Mouse (Mus musculus) common myeloid progenitor, adult 5-6 weeks (primary cell): Measurements from ENCODE around the gene Vmn1r66. TPM values are rescaled to one million over a fixed set of nuclear protein-coding genes. Genes with fewer than 3 reads are reported as not detected.
"Not testable (repeated sequence)": the region's sequence is repeated elsewhere in the genome, so short reads cannot be mapped to it uniquely, and the experiment has no call there.

Experiments used
- ATAC-seq: replicated peaks from 2 replicates; pipeline ENCODE4 v1.8.0; 2016; ENCODE audit warnings: low read depth, mild to moderate bottlenecking, moderate TSS enrichment, inconsistent platforms; ENCODE audit not compliant: poor library complexity, severe bottlenecking
- total RNA-seq: library from RNA; stranded (forward); fragments of 200-1000, 187-1606 nt; gene quantifications from 2 replicates; pipeline ENCODE4 v1.2.3, GENCODE M21; 2017

Gene Vmn1r66
- total RNA-seq, result not detected in 2 replicates

GRCm38 (mm10) chr7:10277906-10278305 is at the start of gene Vmn1r66:
TSS of gene Vmn1r66 (minus strand) at chr7:10278006.
- no peak for ATAC-seq

GRCm38 (mm10) chr7:10325462-10325861 is 47.7 kb upstream of the Vmn1r66 start:
- ATAC-seq, result not testable (repeated sequence)

GRCm38 (mm10) chr7:10252075-10252474 is 25.7 kb downstream of the Vmn1r66 start:
- no peak for ATAC-seq

GRCm38 (mm10) chr7:10249146-10249545 is 28.7 kb downstream of the Vmn1r66 start:
- ATAC-seq, result no peak

Other genes starting within 250 kb of the Vmn1r66 start
- not detected in 2 replicates for gene Vmn2r50, start 224.7 kb downstream of the Vmn1r66 start, total RNA-seq
- gene Vmn2r51, start 172.3 kb downstream of the Vmn1r66 start, total RNA-seq, result not detected in 2 replicates
- gene Vmn2r52, start 101.4 kb downstream of the Vmn1r66 start, total RNA-seq, result not detected in 2 replicates
- not detected in 2 replicates for gene Vmn1r67, start 165.3 kb upstream of the Vmn1r66 start, total RNA-seq
- gene Zik1, start 217.4 kb upstream of the Vmn1r66 start, total RNA-seq, result 6.5 and 10.0 TPM in 2 replicates